Mouse (Mus musculus): ENCODE results near the gene Lhfpl5.

DNA sequence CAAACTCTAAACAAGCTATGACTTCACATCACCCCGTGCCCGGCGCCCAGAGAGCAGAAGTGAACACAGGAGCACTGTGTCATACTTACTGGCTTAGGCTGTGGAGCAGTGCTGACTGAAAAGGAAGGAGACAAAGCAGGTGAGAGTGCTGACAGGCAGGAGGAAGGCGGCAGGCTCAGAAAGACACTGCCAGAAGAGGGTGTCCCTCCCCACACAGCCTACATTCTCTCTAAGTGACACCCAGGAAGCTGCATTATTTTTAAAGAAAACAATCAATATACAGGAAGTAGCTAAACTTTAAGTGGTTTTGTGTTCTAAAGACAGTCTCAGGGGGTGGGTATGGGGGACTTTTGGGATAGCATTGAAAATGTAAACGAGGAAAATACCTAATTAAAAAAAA, 25.3 kb downstream of the Lhfpl5 start:
- TF ChIP-seq CTCF (IDR thresholded peaks at IDR 0.05; ENCODE audit: control insufficient read depth, insufficient read depth, insufficient read length), result no peak
- TF ChIP-seq MAX (IDR thresholded peaks at IDR 0.05), result no peak
- TF ChIP-seq USF1 (IDR thresholded peaks at IDR 0.05; ENCODE audit: low read depth), result no peak
- TF ChIP-seq MYOG (IDR thresholded peaks at IDR 0.05; ENCODE audit: control insufficient read depth, extremely low read depth, insufficient read length), result no peak
- TF ChIP-seq FOSL1 (IDR thresholded peaks at IDR 0.05; ENCODE audit: insufficient read depth, low read length, poor library complexity, severe bottlenecking), result no peak

Measured in C2C12 (cell line).